Mouse (Mus musculus): ENCODE results near the gene Popdc3. TPM values are rescaled to one million over a fixed set of nuclear protein-coding genes. Genes with fewer than 3 reads are reported as not detected.

The Popdc3 gene
- polyA plus RNA-seq, 1 experiment from 2014 or later = 46.9 TPM

GRCm38 (mm10) chr10:45318922-45319321, 141.0 kb downstream of the Popdc3 start:
- Histone ChIP-seq H3K4me1 (ENCODE audit: control insufficient read depth, insufficient read depth, low read length) (no peaks in the 10 kb centered on the region), H3K27ac (ENCODE audit: low read length) (no peak overlapping the region), H3K9me3 (replicated peaks; ENCODE audit: control insufficient read depth, low read length) (peaks cover 5% of the 10 kb centered on the region; the same call in 1 of the 2 replicates), H3K4me2 (ENCODE audit: low read depth, low read length) (no peak overlapping the region), H3K9ac (ENCODE audit: low read length) (no peak overlapping the region), H3K4me3 (ENCODE audit: low read length) (no peak overlapping the region), H3K36me3 (ENCODE audit: control insufficient read depth, insufficient read depth) (peaks cover 28% of the 10 kb centered on the region), H3K27me3 (ENCODE audit: control insufficient read depth, insufficient read depth, low read length) (no peaks in the 10 kb centered on the region)
- WGBS = 88% methylated on average over 5 of the region's 5 CpGs
- ATAC-seq (replicated peaks; ENCODE audit: extremely low read depth, insufficient read depth, low FRiP score) = no peak

GRCm38 (mm10) chr10:45320296-45320695, 142.4 kb downstream of the Popdc3 start:
- H3K9me3 ChIP-seq (replicated peaks; ENCODE audit: control insufficient read depth, low read length) = peaks cover 5% of the 10 kb centered on the region; the same call in 1 of the 2 replicates
- WGBS = 77% methylated on average over 3 of the region's 3 CpGs
- H3K9ac ChIP-seq (ENCODE audit: low read length) = no peak overlapping the region
- no peak overlapping the region for H3K27ac ChIP-seq (ENCODE audit: low read length)
- no peaks in the 10 kb centered on the region for H3K4me1 ChIP-seq (ENCODE audit: control insufficient read depth, insufficient read depth, low read length)
- H3K4me3 ChIP-seq (ENCODE audit: low read length) = no peak overlapping the region
- H3K36me3 ChIP-seq (ENCODE audit: control insufficient read depth, insufficient read depth) = peaks cover 23% of the 10 kb centered on the region
- ATAC-seq (replicated peaks; ENCODE audit: extremely low read depth, insufficient read depth, low FRiP score) = no peak
- no peaks in the 10 kb centered on the region for H3K27me3 ChIP-seq (ENCODE audit: control insufficient read depth, insufficient read depth, low read length)
- no peak overlapping the region for H3K4me2 ChIP-seq (ENCODE audit: low read depth, low read length)

GRCm38 (mm10) chr10:45324159-45324558, 146.3 kb downstream of the Popdc3 start:
- Histone ChIP-seq H3K4me3 (ENCODE audit: low read length) (no peak overlapping the region), H3K36me3 (ENCODE audit: control insufficient read depth, insufficient read depth) (no peaks in the 10 kb centered on the region), H3K4me2 (ENCODE audit: low read depth, low read length) (no peak overlapping the region), H3K27ac (ENCODE audit: low read length) (no peak overlapping the region), H3K9me3 (replicated peaks; ENCODE audit: control insufficient read depth, low read length) (no peaks in the 10 kb centered on the region), H3K9ac (ENCODE audit: low read length) (no peak overlapping the region), H3K27me3 (ENCODE audit: control insufficient read depth, insufficient read depth, low read length) (no peaks in the 10 kb centered on the region), H3K4me1 (ENCODE audit: control insufficient read depth, insufficient read depth, low read length) (0 out of 2 replicates have a peak, but pooled peaks cover 3% of the 10 kb centered on the region)
- no peak for ATAC-seq (replicated peaks; ENCODE audit: extremely low read depth, insufficient read depth, low FRiP score)
- WGBS = 50% methylated on average over 1 of the region's 1 CpGs

- Histone ChIP-seq H3K27me3 (ENCODE audit: control insufficient read depth, insufficient read depth, low read length) (no peaks in the 10 kb centered on the region; the same call in 1 of the 2 replicates), H3K4me1 (ENCODE audit: control insufficient read depth, insufficient read depth, low read length) (0 out of 2 replicates have a peak, but pooled peaks cover 3% of the 10 kb centered on the region), H3K9ac (ENCODE audit: low read length) (no peak overlapping the region), H3K9me3 (replicated peaks; ENCODE audit: control insufficient read depth, low read length) (no peaks in the 10 kb centered on the region), H3K4me3 (ENCODE audit: low read length) (no peak overlapping the region), H3K4me2 (ENCODE audit: low read depth, low read length) (no peak overlapping the region), H3K27ac (ENCODE audit: low read length) (no peak overlapping the region), H3K36me3 (ENCODE audit: control insufficient read depth, insufficient read depth) (no peaks in the 10 kb centered on the region)
- 82% methylated on average over 7 of the region's 7 CpGs for WGBS
- no peak for ATAC-seq (replicated peaks; ENCODE audit: extremely low read depth, insufficient read depth, low FRiP score)
Measured at GRCm38 (mm10) chr10:45328196-45329000, 150.5 kb downstream of the Popdc3 start.

GRCm38 (mm10) chr10:45334925-45335324, 157.0 kb downstream of the Popdc3 start:
- ATAC-seq (replicated peaks; ENCODE audit: extremely low read depth, insufficient read depth, low FRiP score) = no peak
- 42% methylated on average over 7 of the region's 7 CpGs for WGBS
- no peaks in the 10 kb centered on the region for H3K36me3 ChIP-seq (ENCODE audit: control insufficient read depth, insufficient read depth)
- H3K9me3 ChIP-seq (replicated peaks; ENCODE audit: control insufficient read depth, low read length) = no peaks in the 10 kb centered on the region
- peak overlapping the region; percentile 78 for H3K9ac ChIP-seq (ENCODE audit: low read length)
- H3K27me3 ChIP-seq (ENCODE audit: control insufficient read depth, insufficient read depth, low read length) = peaks cover 7% of the 10 kb centered on the region; the same call in 1 of the 2 replicates
- peak overlapping the region; percentile 57 for H3K4me3 ChIP-seq (ENCODE audit: low read length)
- peaks cover 12% of the 10 kb centered on the region for H3K4me1 ChIP-seq (ENCODE audit: control insufficient read depth, insufficient read depth, low read length)
- peak overlapping the region; percentile 91 for H3K27ac ChIP-seq (ENCODE audit: low read length)
- H3K4me2 ChIP-seq (ENCODE audit: low read depth, low read length) = peak overlapping the region; percentile 72

GRCm38 (mm10) chr10:45335434-45336422, 157.8 kb downstream of the Popdc3 start, which contains the start of gene Bves:
Gene Bves, plus strand, starts transcription at chr10:45335772.
- Histone ChIP-seq H3K27ac (ENCODE audit: low read length) (peak within 1 kb of the TSS; percentile 91), H3K4me3 (ENCODE audit: low read length) (peak within 1 kb of the TSS; percentile 57), H3K36me3 (ENCODE audit: control insufficient read depth, insufficient read depth) (peaks cover 1% of the 10 kb centered on the region), H3K27me3 (ENCODE audit: control insufficient read depth, insufficient read depth, low read length) (peaks cover 7% of the 10 kb centered on the region; the same call in 1 of the 2 replicates), H3K9me3 (replicated peaks; ENCODE audit: control insufficient read depth, low read length) (no peaks in the 10 kb centered on the region), H3K4me1 (ENCODE audit: control insufficient read depth, insufficient read depth, low read length) (peaks cover 12% of the 10 kb centered on the region), H3K4me2 (ENCODE audit: low read depth, low read length) (peak within 1 kb of the TSS; percentile 72), H3K9ac (ENCODE audit: low read length) (peak within 1 kb of the TSS; percentile 78)
- ATAC-seq (replicated peaks; ENCODE audit: extremely low read depth, insufficient read depth, low FRiP score) = peak; percentile 92
- WGBS = 1% methylated on average over 113 of the region's 116 CpGs

- peaks cover 12% of the 10 kb centered on the region for H3K4me1 ChIP-seq (ENCODE audit: control insufficient read depth, insufficient read depth, low read length)
- H3K27me3 ChIP-seq (ENCODE audit: control insufficient read depth, insufficient read depth, low read length) = peaks cover 7% of the 10 kb centered on the region; the same call in 1 of the 2 replicates
- 51% methylated on average over 7 of the region's 7 CpGs for WGBS
- peak overlapping the region; percentile 42 for H3K9ac ChIP-seq (ENCODE audit: low read length)
- H3K9me3 ChIP-seq (replicated peaks; ENCODE audit: control insufficient read depth, low read length) = peaks cover 3% of the 10 kb centered on the region
- ATAC-seq (replicated peaks; ENCODE audit: extremely low read depth, insufficient read depth, low FRiP score) = no peak
- H3K4me3 ChIP-seq (ENCODE audit: low read length) = peak overlapping the region; percentile 26
- H3K36me3 ChIP-seq (ENCODE audit: control insufficient read depth, insufficient read depth) = peaks cover 20% of the 10 kb centered on the region
- peak overlapping the region; percentile 34 for H3K27ac ChIP-seq (ENCODE audit: low read length)
- H3K4me2 ChIP-seq (ENCODE audit: low read depth, low read length) = peak overlapping the region; percentile 58
Measured at GRCm38 (mm10) chr10:45339106-45339505, 161.2 kb downstream of the Popdc3 start.

- Histone ChIP-seq H3K27me3 (ENCODE audit: control insufficient read depth, insufficient read depth, low read length) (no peaks in the 10 kb centered on the region), H3K9ac (ENCODE audit: low read length) (no peak overlapping the region), H3K27ac (ENCODE audit: low read length) (no peak overlapping the region), H3K4me2 (ENCODE audit: low read depth, low read length) (no peak overlapping the region), H3K36me3 (ENCODE audit: control insufficient read depth, insufficient read depth) (peaks cover 46% of the 10 kb centered on the region), H3K9me3 (replicated peaks; ENCODE audit: control insufficient read depth, low read length) (peaks cover 6% of the 10 kb centered on the region), H3K4me1 (ENCODE audit: control insufficient read depth, insufficient read depth, low read length) (peaks cover 3% of the 10 kb centered on the region), H3K4me3 (ENCODE audit: low read length) (no peak overlapping the region)
- no peak for ATAC-seq (replicated peaks; ENCODE audit: extremely low read depth, insufficient read depth, low FRiP score)
- 92% methylated on average over 4 of the region's 4 CpGs for WGBS
Measured at GRCm38 (mm10) chr10:45344381-45344780, 166.5 kb downstream of the Popdc3 start.
